ENCODE assay signal across 7 mouse cellular contexts in the genomic region with DNA sequence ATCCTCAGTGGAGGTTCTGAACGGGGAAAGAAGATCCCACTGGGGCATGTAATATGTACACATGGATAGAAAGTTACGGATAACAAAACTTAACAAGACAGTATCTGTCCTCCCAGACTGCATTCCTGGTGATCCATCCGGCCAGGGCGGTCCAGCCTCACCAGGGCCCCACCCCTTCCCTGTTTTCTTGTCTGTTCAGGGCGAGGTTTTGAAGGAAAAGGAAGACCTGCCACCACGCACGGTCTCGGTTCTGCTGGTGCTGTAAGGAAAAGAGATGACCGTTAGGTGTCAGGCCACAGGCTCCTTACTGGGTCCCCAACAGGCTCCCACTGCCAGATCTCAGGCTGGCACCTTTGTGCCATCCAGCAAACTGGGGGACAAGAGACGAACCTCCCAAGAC. TPM values are rescaled to one million over a fixed set of nuclear protein-coding genes. Genes with fewer than 3 reads are reported as not detected.
DNase-seq lines count a peak whose midpoint lies in the region; ATAC-seq lines count a peak whose summit lies in the region.

No protein-coding gene starts in this region.

- WGBS in hindbrain, embryonic 11.5 days, result 23% methylated on average over 10 of the region's 10 CpGs
- 27% methylated on average over 10 of the region's 10 CpGs for WGBS in limb, embryonic 13.5 days

- peaks cover 43% of the 10 kb centered on the region for H3K4me1 ChIP-seq in hindbrain, embryonic 11.5 days (replicated peaks; ENCODE audit: control insufficient read depth, insufficient read depth, low read length)
- H3K4me1 ChIP-seq in limb, embryonic 13.5 days, result peaks cover 73% of the 10 kb centered on the region

- H3K27ac ChIP-seq in hindbrain, embryonic 11.5 days (ENCODE audit: low read depth, low read length), result peak overlapping the region; percentile 77
- H3K27ac ChIP-seq in limb, embryonic 13.5 days, result peak overlapping the region; percentile 93

- ATAC-seq in hindbrain, embryonic 11.5 days (ENCODE audit: low FRiP score), result 0 out of 2 replicates have a peak, but pooled peaks have one; percentile 1
- ATAC-seq in limb, embryonic 13.5 days (ENCODE audit: low FRiP score, low read depth), result no peak

- H3K27me3 ChIP-seq in hindbrain, embryonic 11.5 days (ENCODE audit: control insufficient read depth, insufficient read depth, low read length), result no peaks in the 10 kb centered on the region
- H3K27me3 ChIP-seq in limb, embryonic 13.5 days, result no peaks in the 10 kb centered on the region

- H3K4me2 ChIP-seq in hindbrain, embryonic 11.5 days (replicated peaks; ENCODE audit: low read depth, low read length), result no peak overlapping the region
- peak overlapping the region; percentile 27 for H3K4me2 ChIP-seq in limb, embryonic 13.5 days (replicated peaks)

- H3K9me3 ChIP-seq in hindbrain, embryonic 11.5 days (ENCODE audit: control insufficient read depth, low read length), result no peaks in the 10 kb centered on the region
- H3K9me3 ChIP-seq in limb, embryonic 13.5 days, result no peaks in the 10 kb centered on the region

- no peaks in the 10 kb centered on the region for H3K36me3 ChIP-seq in hindbrain, embryonic 11.5 days (ENCODE audit: control insufficient read depth, insufficient read depth, low read length)
- H3K36me3 ChIP-seq in limb, embryonic 13.5 days, result peaks cover 34% of the 10 kb centered on the region

- H3K9ac ChIP-seq in hindbrain, embryonic 11.5 days (ENCODE audit: low read depth, low read length), result no peak overlapping the region
- H3K9ac ChIP-seq in limb, embryonic 13.5 days, result peak overlapping the region; percentile 21; the same call in 1 of the 2 replicates

- DNase-seq in urinary bladder, postnatal 14 days (ENCODE audit: low spot score), result peak; percentile 54
- no peak for DNase-seq in urinary bladder, postnatal 10 days (ENCODE audit: low spot score)
- DNase-seq in hindbrain, embryonic 11.5 days (ENCODE audit: low spot score), result no peak
- DNase-seq in retina, postnatal 1 day, result no peak
- DNase-seq in cerebellum, adult 9-10 months, result no peak
- no peak for DNase-seq in cerebellum, adult 11-12 months

- no peak overlapping the region for H3K4me3 ChIP-seq in hindbrain, embryonic 11.5 days (ENCODE audit: low read depth, low read length)
- no peak overlapping the region for H3K4me3 ChIP-seq in limb, embryonic 13.5 days

RNA-seq across cellular contexts. Expression of gene Bmf, which starts 17.1 kb away (rescaled TPM):
- 2.5 and 4.9 TPM in 2 replicates for polyA plus RNA-seq in hindbrain, embryonic 11.5 days (2014; fragmentation: Nextera tagmentation; extraction: Ambion mirVana)
- 6.8 and 7.3 TPM in 2 replicates for polyA plus RNA-seq in limb, embryonic 13.5 days (2015; fragmentation: Nextera tagmentation; extraction: Ambion mirVana)

RNA-seq across cellular contexts. Expression of gene Srp14, which starts 52.9 kb away (rescaled TPM):
- polyA plus RNA-seq in hindbrain, embryonic 11.5 days (2014; fragmentation: Nextera tagmentation; extraction: Ambion mirVana), result 304 and 306 TPM in 2 replicates
- polyA plus RNA-seq in limb, embryonic 13.5 days (2015; fragmentation: Nextera tagmentation; extraction: Ambion mirVana), result 244 and 249 TPM in 2 replicates
